Mouse (Mus musculus) ES-E14 (cell line): ENCODE results near the gene Clca3a1. TPM values are rescaled to one million over a fixed set of nuclear protein-coding genes. Genes with fewer than 3 reads are reported as not detected.

Experiments
- DNase-seq: peaks from one replicate; pipeline ENCODE4 v3.0.0-alpha.2; 2013; ENCODE audit warnings: low read depth, low spot score
- H3K27ac ChIP-seq: 2 replicates; pipeline ENCODE4 v1.5.1; 2012; ENCODE audit warnings: low read depth, mild to moderate bottlenecking, low read length, moderate library complexity, mixed read lengths; ENCODE audit not compliant: poor library complexity, insufficient read depth, severe bottlenecking
- H3K36me3 ChIP-seq: 2 replicates; pipeline ENCODE4 v1.6.1; 2012; ENCODE audit warnings: mild to moderate bottlenecking, low read length, moderate library complexity, mixed read lengths; ENCODE audit not compliant: control insufficient read depth, poor library complexity, insufficient read depth, severe bottlenecking
- H3K4me1 ChIP-seq, 2 experiments: fragments of 150-350 bp in 1 of 2; sonication (generic) in 1 of 2; 2 replicates each; pipeline ENCODE4 v1.6.1; 2012; ENCODE audit warnings: low read length in 2 of 2, mild to moderate bottlenecking in 1 of 2, mixed read lengths in 1 of 2; ENCODE audit not compliant: control insufficient read depth in 2 of 2, insufficient read depth in 2 of 2, poor library complexity in 1 of 2
- H3K4me3 ChIP-seq, 2 experiments: fragments of 150-350 bp in 1 of 2; sonication (generic) in 1 of 2; 2 replicates each; pipeline ENCODE4 v1.5.1; 2012; ENCODE audit warnings: low read length in 2 of 2, low read depth in 1 of 2, mild to moderate bottlenecking in 1 of 2, mixed read lengths in 1 of 2; ENCODE audit not compliant: insufficient read depth in 1 of 2, poor library complexity in 1 of 2, severe bottlenecking in 1 of 2
- H3K9ac ChIP-seq: 2 replicates; pipeline ENCODE4 v1.6.1; 2012; ENCODE audit warnings: low read depth, mild to moderate bottlenecking, low read length, mixed read lengths; ENCODE audit not compliant: poor library complexity, insufficient read depth, severe bottlenecking
- H3K9me3 ChIP-seq: fragments of 150-350 bp; sonication (generic); 2 replicates; pipeline ENCODE4 v1.6.1; 2012; ENCODE audit warnings: low read depth, mild to moderate bottlenecking, low read length; ENCODE audit not compliant: control insufficient read depth, insufficient read depth
- CHD2 ChIP-seq: IDR thresholded peaks from 2 replicates; pipeline ENCODE4 v1.6.1; 2014; ENCODE audit warnings: mild to moderate bottlenecking, low read depth, low read length, inconsistent platforms
- HCFC1 ChIP-seq: IDR thresholded peaks from 2 replicates; pipeline ENCODE4 v1.6.1; 2012; ENCODE audit warnings: low read length, inconsistent platforms, borderline replicate concordance; ENCODE audit not compliant: insufficient read depth
- MAFK ChIP-seq: IDR thresholded peaks from 2 replicates; pipeline ENCODE4 v1.6.1; 2014; ENCODE audit warnings: mild to moderate bottlenecking, low read depth, low read length, inconsistent platforms; ENCODE audit not compliant: insufficient read depth
- ZC3H11A ChIP-seq: IDR thresholded peaks from 2 replicates; pipeline ENCODE4 v1.6.1; 2012; ENCODE audit warnings: low read depth, mild to moderate bottlenecking, inconsistent platforms, low read length, borderline replicate concordance
- ZNF384 ChIP-seq: IDR thresholded peaks from 2 replicates; pipeline ENCODE4 v1.6.1; 2012; ENCODE audit warnings: low read depth, low read length, inconsistent platforms
- in situ Hi-C, 2 experiments: fragments of 600-800 bp; cut with MboI; formaldehyde crosslinking; loops; one replicate each; pipeline ENCODE4 v1.15.1; 2025; ENCODE audit warnings: low sequenced_read_pairs in 2 of 2, inconsistent platforms in 1 of 2; ENCODE audit not compliant: unreplicated experiment in 2 of 2
- total RNA-seq: library from RNA; depleted of rRNA; stranded (reverse); fragments of 300-350 nt; gene quantifications from 2 replicates; pipeline ENCODE4 v1.2.3, GENCODE M21; 2012

Gene Clca3a1
- total RNA-seq, 1 experiment = 0.45 TPM

DNA sequence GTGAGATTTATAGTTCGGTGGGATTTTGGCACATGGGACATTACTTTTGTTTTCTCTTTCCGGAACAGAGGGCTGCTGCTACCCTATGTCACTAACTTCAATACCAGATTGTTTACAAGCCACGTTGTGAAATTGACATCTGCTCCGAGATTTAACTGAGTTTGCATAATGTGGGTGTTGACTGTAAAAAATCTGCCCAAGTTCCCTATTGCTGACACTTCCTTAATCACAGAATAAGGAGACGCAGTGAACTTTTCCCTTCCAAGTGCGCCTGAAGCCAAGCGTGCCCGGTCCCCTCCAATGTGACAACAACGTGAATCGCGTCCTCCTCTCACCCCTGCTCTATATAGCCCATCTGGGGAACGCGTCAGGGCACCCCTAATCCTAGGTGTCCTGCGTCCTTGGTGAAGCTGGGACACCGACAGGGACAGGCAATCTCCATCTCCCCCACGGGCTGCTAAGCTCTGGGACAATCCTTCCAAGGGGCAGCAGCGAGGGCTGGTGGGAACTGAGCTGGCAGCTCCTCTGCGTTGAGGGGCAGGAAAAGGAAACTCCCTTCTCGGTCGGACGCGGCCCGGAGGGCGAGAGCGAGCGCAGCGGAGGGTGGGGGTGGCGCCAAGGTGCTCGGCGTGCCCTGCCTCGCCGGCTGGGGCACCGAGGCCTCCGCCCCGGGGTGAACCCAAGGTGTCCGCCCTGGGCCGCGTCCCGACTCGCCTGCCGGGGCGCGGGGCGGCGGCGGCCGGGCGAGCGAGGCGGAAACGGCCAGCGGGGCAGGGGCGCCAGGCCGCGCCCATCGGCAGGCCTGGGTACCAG is 41.5 kb downstream of the Clca3a1 start:
- Histone ChIP-seq H3K9ac (peak overlapping the region; percentile 96), H3K27ac (peak overlapping the region; percentile 99), H3K4me3 (peak overlapping the region; percentile 97 to 99), H3K4me1 (0 out of 4 replicates have a peak, but pooled peaks cover 0 to 2% of the 10 kb centered on the region in 2 experiments), H3K36me3 (no peaks in the 10 kb centered on the region; the same call in 1 of the 2 replicates), H3K9me3 (no peaks in the 10 kb centered on the region)
- peak; percentile 12 for DNase-seq
- in situ Hi-C loops = no loop called here
- no peak for TF ChIP-seq ZNF384
- no peak for TF ChIP-seq MAFK
- TF ChIP-seq CHD2 = no peak
- TF ChIP-seq ZC3H11A = no peak

DNA sequence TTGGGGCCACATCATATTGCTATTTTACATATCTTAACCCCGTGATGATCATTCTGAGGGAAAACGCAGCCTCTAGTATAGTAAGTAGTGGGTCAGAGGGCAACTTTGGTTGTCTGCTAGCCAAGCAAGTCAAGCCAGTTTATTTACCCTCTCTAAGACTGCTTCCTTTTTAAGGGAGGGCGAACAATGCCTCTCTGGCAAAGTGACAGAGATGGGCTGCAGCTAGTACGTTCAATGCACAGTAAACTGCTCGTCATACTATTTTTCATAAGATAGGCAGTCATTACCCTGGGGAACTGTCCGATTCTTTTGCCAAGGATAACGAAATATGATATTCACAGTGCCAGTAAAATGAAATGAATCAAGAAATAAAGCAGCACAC is 42.1 kb downstream of the Clca3a1 start:
- TF ChIP-seq HCFC1 = no peak
- no peak for TF ChIP-seq MAFK
- TF ChIP-seq CHD2 = no peak
- no peak for TF ChIP-seq ZNF384
- TF ChIP-seq ZC3H11A = no peak
- Histone ChIP-seq H3K27ac (no peak overlapping the region), H3K9me3 (no peaks in the 10 kb centered on the region), H3K9ac (no peak overlapping the region; the same call in 1 of the 2 replicates), H3K4me1 (0 out of 4 replicates have a peak, but pooled peaks cover 0 to 2% of the 10 kb centered on the region in 2 experiments), H3K36me3 (no peaks in the 10 kb centered on the region; the same call in 1 of the 2 replicates), H3K4me3 (peak overlapping the region; percentile 97 to 99; a peak in 3 of 4 replicates)
- in situ Hi-C loops = no loop called here
- no peak for DNase-seq

DNA sequence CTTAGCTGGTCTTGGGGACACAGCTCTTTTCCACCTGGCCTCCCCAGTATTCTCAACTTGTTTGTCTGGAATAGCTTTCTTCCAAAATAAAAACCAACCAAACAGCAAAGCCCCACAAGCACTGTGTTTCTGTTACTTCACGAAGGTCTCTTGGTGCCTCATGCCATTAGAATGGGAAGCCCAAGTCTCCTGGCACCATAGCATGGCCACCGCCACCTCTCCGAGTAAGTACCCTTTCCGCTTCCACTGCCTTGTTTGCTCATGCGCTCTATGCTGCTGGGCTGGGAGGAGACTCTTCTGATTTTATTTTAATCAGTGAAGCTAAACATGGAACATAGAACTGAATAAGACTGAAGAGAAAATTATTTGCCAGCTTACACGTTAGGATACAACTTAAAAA is 42.9 kb downstream of the Clca3a1 start:
- DNase-seq = no peak
- Histone ChIP-seq H3K9ac (no peak overlapping the region), H3K36me3 (no peaks in the 10 kb centered on the region; the same call in 1 of the 2 replicates), H3K4me3 (no peak overlapping the region), H3K4me1 (0 out of 4 replicates have a peak, but pooled peaks cover 0 to 2% of the 10 kb centered on the region in 2 experiments), H3K27ac (no peak overlapping the region), H3K9me3 (no peaks in the 10 kb centered on the region)
- no peak for TF ChIP-seq CHD2
- no peak for TF ChIP-seq ZNF384
- TF ChIP-seq ZC3H11A = no peak
- TF ChIP-seq MAFK = no peak
- no peak for TF ChIP-seq HCFC1
- in situ Hi-C loops = no loop called here

DNA sequence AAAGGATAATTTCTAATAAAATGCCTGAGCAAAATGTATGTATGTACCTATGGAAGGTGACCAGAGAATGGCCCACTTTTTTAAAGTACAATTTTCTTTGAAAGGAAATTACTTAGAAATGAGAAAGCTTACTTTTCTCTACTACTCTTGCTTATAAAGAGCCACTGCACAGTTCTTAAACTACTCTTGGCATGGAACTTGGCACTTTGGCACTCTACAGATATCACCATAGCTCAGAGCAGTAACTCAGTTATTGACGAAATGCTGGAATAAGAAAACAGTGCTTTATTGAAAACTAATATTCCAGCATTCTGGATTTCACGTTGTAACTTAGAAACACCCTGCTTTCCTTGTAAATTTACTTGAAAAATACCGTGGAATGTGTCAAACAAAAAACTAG is 43.7 kb downstream of the Clca3a1 start:
- TF ChIP-seq CHD2 (no peak), MAFK (no peak), HCFC1 (no peak), ZC3H11A (no peak), ZNF384 (no peak)
- Histone ChIP-seq H3K36me3 (no peaks in the 10 kb centered on the region; the same call in 1 of the 2 replicates), H3K4me1 (0 out of 4 replicates have a peak, but pooled peaks cover 0 to 2% of the 10 kb centered on the region in 2 experiments), H3K9me3 (no peaks in the 10 kb centered on the region), H3K27ac (no peak overlapping the region), H3K4me3 (no peak overlapping the region), H3K9ac (no peak overlapping the region)
- no peak for DNase-seq
- in situ Hi-C loops = no loop called here
